Mouse (Mus musculus) embryo, embryonic 10 days (tissue): Measurements from ENCODE around the gene Hoxa5.

Experiments used
- DNase-seq: peaks from one replicate; pipeline ENCODE4 v3.0.0-alpha.2; 2015; ENCODE audit warnings: low spot score

Gene Hoxa5

DNA sequence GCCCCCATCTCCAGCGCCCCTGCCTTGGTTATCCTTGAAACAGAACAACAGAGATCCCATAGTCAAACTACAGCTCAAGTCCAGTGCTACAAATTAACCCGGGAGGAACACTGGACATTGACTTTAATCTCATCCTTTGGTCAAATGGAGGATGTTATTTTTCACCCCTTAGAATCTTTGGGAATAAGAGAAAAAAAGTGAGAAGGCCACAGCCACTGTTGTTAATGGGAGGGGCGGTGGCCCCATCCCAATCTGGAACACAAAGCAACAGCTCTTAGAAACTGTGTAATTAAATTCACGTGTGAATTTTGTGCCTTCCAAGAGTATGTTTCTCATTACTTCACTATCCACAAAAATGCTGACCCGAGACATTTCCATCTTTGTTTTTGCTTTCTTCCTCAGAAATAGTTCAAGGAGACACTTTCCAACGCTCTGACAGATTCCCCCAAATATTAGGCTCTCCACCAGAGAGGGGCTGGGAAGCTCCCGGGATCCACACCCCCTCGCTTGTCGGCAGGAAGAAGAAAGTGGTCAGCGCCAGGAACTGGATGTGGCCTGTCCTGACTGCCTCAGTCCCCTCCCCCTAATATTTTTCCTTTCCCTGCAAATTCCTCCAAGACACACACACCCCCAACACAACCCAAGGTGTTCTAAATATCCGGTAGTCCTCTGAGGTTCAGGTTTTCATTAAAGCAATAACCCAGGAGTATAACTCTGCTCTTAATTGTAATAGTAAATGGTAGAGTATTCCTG is 23.3 kb upstream of the Hoxa5 start:
- DNase-seq: no peak

DNA sequence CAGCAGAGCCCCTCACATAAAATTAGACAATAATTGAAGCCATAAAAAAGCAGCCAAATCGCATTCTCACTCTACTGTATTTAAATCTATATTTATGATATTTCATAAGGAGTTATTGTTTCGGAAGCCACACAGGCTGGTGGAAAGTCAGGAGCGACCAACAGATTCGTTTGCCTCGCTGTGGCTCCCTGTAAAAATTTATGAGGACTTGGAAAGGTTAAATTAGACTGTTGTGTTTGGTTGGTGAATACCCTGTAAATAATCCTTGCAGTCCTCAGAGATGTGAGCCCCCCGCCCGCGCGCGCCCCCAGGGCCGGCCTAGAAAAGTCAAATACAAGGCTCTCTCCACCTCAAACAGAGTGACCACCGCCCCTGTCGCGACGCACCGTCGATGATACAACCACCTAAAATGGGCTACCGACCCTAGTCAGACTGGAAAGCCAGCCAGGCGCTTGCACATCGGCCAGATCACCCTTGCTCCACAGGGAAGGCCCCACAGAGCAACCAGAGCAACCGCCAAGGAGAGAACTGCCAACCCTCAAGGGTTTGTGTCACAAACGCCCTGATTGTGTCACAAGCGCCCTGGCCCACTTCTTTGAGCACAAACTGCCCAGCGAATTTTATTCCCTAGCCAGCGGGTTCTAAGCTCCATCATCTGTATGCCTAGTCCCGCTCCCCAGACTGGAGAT is 22.3 kb upstream of the Hoxa5 start:
- DNase-seq: peak; percentile 46

DNA sequence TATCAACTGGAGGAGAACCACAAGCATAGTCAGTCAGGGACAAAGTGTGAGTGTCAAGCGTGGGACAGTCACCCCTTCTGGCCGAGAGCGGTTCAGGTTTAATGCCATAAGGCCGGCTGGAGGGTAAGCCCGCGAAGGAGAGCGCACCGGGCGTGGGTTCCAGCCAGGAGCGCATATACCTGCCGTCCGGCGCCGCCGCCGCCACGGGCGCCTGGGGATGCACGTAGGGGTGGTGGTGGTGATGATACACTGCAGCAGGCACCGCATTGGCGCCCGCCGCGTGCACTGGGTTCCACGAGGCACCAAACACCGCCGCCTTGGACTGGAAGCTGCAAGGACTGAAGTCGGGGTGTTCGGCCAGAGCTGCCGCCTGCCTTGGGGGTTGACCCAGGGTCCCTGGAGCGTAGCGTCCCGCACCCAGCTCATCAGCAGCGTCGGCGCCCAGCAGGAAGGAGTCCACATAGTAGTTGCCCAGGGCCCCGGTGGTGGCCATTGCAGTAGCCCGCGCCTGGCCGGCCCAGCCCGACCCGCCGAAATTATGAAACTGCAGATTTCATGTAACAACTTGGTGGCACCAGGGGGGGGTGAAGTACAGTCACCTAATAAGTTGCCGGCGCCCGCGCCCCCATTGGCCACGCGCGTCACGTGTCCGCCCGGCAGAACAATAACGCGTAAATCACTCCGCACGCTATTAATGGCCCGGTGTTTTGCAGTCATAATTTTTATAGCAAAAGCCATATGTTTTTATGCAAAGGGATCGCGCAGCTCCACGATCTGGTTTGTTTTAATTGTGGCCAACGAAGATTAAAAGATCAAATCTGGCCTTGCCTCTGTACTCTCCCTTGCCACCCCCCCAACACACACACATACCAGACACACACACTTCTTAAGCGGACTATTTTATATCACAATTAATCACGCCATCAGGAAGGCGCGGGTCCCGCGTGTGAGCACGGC is 21.5 kb upstream of the Hoxa5 start:
- peak; percentile 72 for DNase-seq

DNA sequence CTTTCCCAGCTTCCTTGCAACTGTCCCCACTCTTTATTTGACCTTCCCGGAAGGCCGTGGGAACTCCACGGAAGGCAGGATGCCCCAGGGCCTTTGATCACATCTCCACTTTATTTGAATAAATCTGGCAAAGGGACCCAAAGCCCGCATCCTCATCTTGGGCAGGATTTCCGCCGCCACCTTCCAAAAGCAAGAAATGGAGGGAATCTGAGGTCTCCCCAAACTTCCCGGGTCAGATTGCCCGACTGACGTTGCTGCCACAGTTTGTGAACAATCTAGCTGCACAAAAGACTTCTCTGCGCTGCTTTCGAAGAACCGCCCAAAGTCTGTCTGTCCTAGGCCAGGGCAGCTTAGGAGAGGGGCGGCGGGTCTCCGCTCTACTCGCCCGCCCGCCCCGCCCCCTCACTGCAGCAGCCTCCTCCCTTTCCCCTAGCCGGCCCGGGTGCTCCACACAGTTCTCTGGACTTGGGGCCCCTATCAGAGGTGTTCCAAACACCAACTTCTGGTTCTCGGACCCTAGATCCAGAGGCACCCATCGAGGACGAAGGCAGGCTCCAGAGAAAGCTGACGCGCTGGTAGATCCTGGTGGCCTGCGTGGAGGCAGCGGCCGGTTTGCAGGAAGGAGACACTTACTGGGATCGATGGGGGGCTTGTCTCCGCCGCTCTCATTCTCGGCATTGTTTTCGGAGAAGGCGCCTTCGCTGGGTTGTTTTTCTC is 20.7 kb upstream of the Hoxa5 start:
- no peak for DNase-seq

DNA sequence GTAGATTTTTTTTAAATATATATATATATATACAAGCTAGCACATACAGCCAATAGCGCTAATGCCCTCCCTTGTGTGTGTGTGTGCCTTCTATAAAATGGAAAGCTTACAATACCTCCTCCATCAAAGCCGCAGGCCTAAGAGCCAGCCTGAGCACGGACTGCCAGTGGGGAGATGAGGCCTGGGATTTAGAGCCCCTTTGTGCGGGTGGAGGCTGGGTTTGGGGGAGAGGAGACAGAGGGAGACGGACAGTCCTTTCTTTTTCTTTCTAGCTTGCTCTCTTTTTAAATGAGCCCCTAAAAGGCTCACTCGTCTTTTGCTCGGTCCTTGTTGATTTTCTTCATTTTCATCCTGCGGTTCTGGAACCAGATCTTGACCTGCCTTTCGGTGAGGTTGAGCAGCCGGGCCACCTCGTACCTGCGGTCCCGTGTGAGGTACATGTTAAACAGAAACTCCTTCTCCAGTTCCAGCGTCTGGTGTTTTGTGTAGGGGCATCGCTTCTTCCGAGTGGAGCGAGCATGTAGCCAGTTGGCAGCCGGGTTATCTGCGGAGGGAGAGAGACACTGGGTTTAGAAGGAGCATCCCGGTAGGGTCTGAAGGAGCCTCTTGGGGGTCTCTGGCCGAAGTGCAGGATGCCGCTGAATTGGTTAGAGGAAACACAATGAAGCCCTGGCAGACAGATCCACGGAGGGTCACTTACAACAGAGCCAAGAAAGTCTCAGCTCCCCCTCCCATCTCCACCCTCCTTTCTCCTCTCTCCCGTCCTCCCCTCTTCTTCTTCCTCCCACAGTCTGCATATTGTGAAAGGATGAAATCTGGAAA is 19.8 kb upstream of the Hoxa5 start:
- no peak for DNase-seq

DNA sequence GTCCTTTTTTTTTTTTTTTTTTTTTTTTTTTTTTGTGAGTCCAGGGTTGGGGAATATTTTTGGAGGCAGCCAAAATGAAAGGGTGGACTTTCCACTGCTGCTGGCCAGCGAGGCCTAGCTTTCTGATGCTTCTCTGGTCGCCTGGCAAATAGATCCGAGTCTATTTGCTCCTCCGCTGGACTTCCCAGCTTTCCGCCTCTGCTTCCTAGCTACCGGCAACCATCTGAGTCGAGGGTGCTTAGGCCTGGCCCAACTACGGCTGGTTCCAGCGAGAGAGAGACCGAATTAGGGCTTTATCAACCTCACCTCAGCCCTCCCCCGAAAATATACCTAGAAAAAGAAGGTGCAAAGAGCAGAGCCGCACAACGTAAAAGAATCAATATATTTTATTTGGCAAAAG is 18.3 kb upstream of the Hoxa5 start:
- no peak for DNase-seq

DNA sequence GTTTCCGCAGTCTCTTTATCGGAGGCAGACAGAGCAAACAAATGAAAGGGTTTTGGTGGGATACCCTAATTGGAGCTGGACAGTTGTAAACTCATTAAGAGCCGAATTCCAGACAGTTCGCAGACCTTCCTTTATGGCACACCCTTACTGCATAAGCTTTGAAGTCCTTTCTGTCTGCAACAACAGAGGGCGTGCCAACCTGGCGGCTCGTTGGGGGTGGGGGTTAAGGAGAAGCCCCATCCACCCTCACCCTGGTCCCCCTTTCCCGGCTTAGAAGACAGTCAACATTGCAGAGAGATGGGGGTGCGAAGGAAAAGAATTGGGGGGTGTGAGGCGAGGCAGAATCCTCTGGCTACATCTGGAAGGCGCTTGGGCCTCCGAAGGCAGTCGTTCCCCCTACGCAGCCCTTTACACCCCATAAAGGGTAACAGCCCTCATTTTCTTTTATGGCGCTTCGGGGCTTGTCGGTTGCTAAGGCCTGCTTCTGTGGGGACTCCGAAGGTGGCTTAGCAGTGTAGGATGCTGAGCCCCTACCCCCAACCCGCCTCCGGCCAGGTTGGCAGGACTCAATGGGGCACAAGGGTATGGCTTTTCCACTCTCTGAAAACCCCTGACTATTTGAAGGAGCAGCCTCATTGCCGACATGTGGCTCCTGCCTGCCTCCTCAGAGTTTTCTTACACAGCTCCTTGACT is 17.8 kb upstream of the Hoxa5 start:
- DNase-seq: no peak

DNA sequence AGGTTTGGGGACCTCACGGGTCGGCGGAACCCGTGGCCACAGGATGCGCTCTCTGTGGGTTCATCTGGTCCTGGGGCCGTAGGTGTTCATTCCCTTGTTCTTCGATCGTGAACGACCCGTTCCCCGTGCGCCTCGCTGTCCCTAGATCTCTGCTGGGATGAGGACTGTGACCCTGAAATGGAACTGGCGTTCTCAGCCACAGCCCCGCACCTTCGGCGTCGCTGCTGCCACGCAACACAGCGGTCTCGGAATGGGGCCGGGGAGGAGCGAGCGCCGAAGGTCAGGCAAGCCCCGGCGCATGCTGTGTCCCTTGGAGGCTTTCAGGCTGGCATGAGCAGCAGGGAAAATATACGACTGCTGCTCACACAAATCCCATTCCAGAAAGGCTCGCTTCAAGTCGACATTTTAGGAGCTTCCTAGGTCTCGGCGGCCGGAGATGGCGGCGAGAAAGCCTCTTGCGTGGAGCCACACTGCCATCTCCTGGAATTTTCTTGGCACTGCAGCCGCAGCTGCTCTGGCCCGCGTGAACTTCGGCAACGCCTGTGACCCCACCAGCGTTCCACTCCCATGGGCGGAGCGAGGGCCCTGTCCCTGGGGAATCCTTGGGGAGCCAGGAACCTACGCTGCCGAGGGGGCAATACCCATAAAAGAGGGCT is 17.1 kb upstream of the Hoxa5 start, which contains the start of gene Hoxa7:
Hoxa7 (minus strand) TSS at position 518 of the 656 bp plus-strand sequence.
- peak; percentile 93 for DNase-seq

DNA sequence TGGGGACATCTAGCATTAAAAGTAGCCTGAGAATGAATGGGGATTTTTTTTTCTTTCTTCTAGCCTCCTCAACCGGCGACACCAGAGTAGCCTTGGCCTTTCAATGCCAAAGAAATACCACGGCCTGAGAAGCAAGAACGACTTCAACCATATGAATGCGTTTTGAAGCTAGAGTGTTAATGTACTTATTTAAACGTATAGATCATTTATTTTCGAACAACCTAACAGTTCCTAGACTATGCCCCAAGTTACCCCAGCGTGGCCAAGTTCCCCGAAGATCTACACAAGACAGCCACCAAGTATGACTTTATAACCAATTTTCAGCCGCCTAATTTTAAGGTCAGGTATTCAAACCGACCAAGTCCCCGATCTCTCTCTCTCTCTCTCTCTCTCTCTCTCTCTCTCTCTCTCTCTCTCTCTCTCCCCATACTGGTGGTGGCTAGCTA is 16.5 kb upstream of the Hoxa5 start:
- no peak for DNase-seq

DNA sequence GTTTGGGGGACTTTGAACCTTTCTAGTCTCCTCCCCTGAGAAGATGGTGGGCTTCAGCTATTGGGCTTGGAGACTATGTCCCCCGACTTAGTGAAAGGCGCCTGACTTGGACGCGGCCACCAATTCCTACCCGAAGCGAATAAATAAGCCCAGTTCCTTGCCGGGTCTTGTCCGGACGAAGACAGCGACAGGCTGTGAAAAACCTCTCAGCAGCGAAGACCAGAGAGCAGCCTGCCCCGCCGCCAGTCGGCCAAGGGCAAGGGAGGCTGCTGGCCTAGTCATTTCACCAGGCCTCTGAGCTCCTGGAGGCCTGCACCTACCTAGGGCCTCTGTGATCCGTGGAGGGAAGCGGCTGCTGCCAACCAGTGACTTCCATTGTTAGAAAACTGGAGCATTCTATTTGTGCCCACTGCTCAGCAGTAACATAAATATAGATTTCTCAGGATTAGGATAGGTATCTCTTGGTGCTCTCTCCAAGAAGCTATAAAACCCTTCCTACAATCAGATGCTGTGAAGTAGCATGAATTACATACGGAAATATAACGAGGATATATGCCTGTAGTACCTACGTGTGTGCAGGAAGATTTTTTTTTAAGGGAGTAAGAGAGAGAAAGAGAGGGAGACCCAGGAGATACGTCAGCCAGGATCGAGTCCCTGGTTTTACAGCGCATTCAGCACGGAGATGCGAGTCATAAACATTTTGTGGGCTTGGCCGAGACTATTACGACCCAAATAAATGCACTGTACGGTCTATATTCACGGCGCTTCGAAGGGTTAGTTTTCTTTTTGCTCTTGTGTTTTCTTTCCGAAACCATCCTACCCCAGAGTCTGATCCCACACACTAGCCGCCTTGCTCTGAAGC is 15.8 kb upstream of the Hoxa5 start:
- peak; percentile 48 for DNase-seq

DNA sequence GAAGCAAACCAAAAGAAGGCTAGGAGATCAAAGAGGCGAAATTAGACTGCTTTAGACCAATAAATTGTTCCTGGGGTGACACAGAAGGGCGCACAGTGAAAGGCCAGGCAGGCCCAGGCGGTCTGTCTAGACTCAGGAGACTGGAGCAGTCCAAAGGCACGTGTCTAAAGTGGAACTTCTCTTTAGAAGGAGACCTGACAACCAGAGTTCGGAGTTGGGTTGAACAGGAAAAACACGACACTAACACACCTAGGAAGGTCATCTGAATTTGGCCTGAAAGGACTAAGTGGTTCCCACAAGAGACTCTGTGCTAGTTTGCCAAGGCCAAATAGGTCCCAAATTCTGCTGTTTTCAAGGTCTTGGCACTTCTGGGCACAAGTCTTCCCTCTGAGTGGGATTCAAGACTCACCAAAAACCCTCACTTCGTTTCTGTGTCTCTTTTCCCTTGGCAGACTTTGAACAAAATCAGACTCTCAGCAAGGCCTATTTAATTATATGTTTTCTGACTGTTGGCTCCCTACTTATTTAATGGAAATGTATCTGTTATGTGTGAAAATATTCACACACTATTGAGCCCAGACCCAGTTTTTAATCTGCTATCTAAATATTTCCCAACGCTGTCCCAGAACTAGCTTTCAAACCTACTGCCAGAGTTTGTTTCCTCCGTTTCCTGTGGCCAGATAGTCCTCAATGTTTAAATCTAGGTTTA is 15.0 kb upstream of the Hoxa5 start:
- DNase-seq: peak; percentile 64

DNA sequence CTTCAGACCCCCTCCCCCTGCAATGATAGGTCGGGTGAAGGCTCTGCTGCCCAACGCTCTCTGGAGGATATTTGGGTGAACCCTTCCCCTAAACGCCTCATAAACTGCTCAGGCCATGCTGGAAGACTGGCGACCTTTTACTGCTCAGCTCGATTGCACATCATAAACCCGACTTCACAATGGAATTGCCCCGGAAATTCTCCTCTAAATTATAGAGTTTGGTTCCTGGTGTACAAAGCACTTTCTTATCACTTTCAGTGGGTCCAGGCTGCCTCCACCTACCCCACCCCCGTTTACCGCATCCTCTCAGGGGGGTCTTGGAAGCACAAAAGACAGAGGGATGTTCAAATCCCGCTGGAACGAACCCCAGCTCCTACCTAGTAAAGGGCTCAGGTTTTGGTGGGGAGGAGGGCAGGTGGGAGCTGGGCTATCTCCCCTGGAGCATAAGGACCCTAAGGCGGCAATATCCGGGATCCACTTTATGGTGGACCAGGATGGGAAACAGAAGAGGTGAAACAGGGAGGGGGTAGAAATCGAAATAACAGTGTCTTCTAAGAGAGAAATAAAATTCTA is 14.3 kb upstream of the Hoxa5 start:
- peak; percentile 49 for DNase-seq

DNA sequence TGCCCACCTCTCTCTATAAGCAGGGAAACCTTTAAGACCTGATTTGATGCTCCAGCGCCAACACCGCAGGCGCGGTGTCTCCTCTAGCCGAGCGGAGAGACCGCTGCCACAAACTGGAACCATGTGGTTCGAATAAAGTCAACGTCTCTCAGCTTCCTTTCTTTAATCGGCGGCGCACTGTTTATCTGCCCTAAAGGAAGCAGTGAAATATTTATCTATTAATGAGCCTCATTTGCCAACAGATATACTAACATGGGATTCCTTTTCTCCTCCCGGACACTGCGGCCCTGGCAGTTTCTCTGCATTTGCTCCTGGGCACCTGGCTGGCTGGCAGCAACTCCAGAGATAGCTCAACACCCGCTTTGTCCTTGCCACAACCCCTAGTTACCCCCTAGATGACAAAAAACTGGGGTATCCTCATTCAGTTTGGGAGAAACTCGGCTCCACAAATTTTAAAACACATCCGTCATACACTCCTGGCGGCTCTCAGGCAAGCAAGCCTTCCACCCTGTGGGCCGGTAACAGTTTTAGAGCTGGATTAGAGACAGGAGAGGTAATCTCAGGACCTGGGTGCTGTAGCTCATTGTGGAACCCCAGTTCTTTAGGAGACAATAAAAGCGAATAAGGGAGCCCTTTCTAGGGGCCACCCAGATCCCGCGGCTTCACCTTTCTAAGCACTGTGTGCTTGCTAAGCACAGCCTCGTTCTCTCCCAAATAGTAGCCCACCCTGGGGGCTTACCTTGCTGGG is 13.7 kb upstream of the Hoxa5 start:
- DNase-seq: no peak

DNA sequence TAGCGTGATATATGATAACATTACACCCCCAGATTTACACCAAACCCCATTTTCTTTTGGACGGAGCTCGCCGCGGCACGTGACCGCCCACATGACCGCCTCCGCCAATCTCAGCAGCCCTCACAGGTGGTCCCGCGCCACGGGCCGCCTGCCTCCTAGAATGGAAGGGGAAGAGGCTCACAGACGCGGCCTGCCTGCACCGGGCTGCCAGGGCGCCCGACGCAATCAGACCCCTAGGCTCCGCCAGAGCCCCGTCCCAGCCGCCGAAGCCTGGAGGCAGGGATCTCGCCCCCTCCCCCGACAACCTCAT is 13.0 kb upstream of the Hoxa5 start:
- DNase-seq: peak; percentile 92

DNA sequence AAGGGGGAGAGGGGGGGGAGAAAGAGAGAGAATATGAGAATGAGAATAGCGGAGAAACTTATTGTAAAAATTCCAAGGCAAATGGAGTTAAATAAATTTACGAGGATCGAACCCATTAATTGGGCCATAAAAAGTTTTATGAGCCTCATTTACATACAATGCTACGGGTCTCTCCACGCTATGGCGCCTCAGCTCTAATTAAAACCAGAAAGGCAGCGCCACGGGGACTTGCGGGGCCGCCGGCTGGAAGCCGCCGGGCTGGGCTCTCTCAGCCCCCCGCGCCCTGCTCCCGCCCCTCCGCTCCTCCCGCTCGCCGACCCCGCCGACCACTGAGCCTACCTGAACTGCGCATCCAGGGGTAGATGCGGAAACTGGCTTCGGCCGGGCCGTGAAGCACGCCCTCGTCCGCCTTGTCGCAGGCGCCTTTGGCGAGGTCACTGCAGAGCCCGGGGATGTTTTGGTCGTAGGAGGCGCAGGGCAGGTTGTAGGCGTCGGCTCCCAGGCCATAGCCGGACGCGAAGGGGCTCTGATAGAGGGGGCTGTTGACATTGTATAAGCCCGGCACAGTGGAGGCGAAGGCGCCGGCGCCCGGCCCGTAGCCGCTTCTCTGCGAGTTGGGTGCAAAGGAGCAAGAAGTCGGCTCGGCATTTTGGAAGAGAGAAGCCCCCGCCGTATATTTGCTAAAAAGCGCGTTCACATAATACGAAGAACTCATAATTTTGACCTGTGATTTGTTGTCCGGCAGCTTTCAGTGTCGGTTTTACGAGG is 12.5 kb upstream of the Hoxa5 start:
- peak; percentile 56 for DNase-seq

DNA sequence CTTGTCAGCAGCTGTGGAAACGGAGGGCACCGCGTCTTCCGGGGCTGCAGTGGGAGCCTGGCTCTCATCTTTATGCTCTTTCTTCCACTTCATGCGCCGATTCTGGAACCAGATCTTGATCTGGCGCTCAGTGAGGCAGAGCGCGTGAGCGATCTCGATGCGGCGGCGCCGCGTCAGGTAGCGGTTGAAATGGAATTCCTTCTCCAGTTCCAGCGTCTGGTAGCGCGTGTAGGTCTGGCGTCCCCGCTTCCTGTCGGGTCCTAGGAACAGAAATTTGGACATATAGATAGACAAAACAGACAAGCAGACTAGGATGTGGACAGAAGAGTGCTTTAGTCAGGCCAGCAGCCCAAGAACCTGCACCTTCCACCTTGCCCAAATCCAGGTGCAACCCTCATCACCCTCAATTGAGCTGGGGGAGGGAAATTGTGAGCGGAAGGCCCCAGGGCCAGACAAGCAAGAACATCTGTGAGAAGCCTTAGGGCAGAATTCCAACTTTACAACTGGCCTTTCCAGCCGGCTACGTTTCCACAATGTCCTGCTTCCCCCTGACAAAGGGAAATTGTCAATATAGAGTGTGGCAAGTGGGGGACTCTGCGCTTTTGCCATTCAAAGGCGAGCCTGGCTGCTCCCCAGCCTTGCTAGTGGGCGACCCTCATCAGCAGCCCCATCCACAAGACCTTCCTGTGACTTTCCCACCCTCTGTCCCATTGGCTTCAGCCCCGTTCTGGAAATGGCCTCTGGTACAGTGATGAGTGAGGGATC is 11.6 kb upstream of the Hoxa5 start:
- DNase-seq: no peak
